Mouse (Mus musculus): Measurements from ENCODE around the gene Fam196b. TPM values are rescaled to one million over a fixed set of nuclear protein-coding genes. Genes with fewer than 3 reads are reported as not detected.

Gene Fam196b
- polyA plus RNA-seq, 1 experiment from 2014 or later, result 0.13 TPM

DNA sequence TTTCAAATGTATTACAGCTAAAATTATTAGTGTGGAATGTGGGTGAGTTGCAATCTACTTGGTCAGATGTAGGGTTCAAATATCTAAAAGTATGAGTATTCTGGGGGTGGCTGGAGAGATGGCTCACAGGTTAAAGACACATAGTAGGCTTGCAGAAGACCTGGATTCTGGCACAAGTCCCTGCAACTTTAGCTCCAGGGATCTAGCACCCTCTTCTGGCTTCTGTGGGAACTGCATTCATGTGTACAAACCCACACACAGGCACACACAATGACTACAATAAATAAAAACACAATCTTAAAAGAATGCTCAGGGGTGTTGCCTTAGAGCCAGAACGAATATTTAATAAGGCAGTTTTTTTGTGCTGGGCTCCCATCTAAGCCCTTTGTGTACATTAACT is 23.3 kb downstream of the Fam196b start:
- Histone ChIP-seq H3K4me2 (no peak overlapping the region), H3K27me3 (no peaks in the 10 kb centered on the region), H3K36me3 (no peaks in the 10 kb centered on the region), H3K9me3 (replicated peaks) (no peaks in the 10 kb centered on the region), H3K4me1 (replicated peaks) (0 out of 2 replicates have a peak, but pooled peaks cover 3% of the 10 kb centered on the region), H3K9ac (no peak overlapping the region), H3K4me3 (no peak overlapping the region), H3K27ac (no peak overlapping the region)
- ATAC-seq (replicated peaks; ENCODE audit: insufficient number of reproducible peaks, insufficient read depth, low FRiP score, low read depth), result no peak
- whole genome bisulfite sequencing, result 74% methylated on average over 1 of the region's 1 CpGs

- H3K4me1 ChIP-seq (replicated peaks), result peaks cover 13% of the 10 kb centered on the region
- no peaks in the 10 kb centered on the region for H3K9me3 ChIP-seq (replicated peaks)
- WGBS, result 52% methylated on average over 5 of the region's 5 CpGs
- no peak overlapping the region for H3K4me3 ChIP-seq
- no peaks in the 10 kb centered on the region for H3K27me3 ChIP-seq
- no peak overlapping the region for H3K9ac ChIP-seq
- H3K27ac ChIP-seq, result no peak overlapping the region
- no peaks in the 10 kb centered on the region for H3K36me3 ChIP-seq
- H3K4me2 ChIP-seq, result no peak overlapping the region
- no peak for ATAC-seq (replicated peaks; ENCODE audit: insufficient number of reproducible peaks, insufficient read depth, low FRiP score, low read depth)
Observed at GRCm38 (mm10) chr11:34339693-34340092, 25.1 kb downstream of the Fam196b start.

DNA sequence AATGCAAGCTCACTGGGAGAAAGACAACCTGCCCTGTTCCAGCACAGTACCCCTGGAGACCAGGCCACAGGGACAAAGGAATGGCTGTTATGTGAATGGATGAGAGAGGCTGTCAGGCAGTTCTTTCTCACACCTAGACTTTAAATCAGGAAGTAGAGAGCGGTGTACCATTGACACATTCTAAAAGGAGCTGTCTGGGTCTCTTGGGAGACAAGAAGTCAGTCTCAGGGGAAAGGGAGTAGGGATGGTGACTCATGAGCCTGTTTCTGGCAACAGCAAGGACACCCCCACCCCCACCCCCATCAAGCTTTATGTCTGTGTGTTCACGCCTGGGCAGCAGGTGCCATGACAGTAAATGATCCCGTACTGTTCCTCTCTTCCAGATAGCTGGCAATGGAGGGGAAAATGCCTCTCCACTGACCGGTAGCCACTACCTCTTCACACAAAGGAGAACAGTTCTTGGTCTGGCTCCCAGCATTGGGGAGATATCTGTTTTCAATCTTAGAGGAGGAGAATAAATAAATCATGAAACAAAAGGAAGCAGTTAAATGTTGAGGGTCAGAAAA is 29.2 kb downstream of the Fam196b start:
- ATAC-seq (replicated peaks; ENCODE audit: insufficient number of reproducible peaks, insufficient read depth, low FRiP score, low read depth), result 0 out of 2 replicates have a peak, but pooled peaks have one; percentile 50
- peaks cover 17% of the 10 kb centered on the region for H3K4me1 ChIP-seq (replicated peaks)
- no peaks in the 10 kb centered on the region for H3K27me3 ChIP-seq
- H3K36me3 ChIP-seq, result no peaks in the 10 kb centered on the region
- H3K27ac ChIP-seq, result peak overlapping the region; percentile 65
- no peak overlapping the region for H3K9ac ChIP-seq
- no peaks in the 10 kb centered on the region for H3K9me3 ChIP-seq (replicated peaks)
- no peak overlapping the region for H3K4me3 ChIP-seq
- H3K4me2 ChIP-seq, result no peak overlapping the region
- WGBS, result 33% methylated on average over 4 of the region's 4 CpGs

DNA sequence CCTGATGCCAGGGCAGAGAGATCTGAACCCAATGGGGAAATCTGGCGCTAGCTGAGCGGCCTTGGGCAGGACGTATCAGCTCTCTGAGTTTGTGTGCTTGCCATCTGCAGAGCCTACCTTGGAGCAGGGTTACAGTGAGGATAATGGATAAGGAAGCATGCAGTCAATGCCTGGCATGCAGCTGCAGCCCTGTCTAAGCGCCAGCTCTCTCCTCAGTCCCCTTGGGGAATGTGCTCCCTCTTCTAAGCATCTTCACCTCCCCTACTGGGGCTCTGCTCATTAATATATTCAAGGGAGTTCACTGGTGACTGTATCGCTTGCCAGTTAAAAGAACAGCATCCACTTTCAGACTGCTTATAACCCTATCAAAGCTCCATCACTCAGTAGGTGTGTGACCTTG is 29.7 kb downstream of the Fam196b start:
- Histone ChIP-seq H3K36me3 (no peaks in the 10 kb centered on the region), H3K9me3 (replicated peaks) (no peaks in the 10 kb centered on the region), H3K4me3 (no peak overlapping the region), H3K27me3 (no peaks in the 10 kb centered on the region), H3K4me2 (no peak overlapping the region), H3K4me1 (replicated peaks) (peaks cover 17% of the 10 kb centered on the region), H3K27ac (peak overlapping the region; percentile 65), H3K9ac (no peak overlapping the region)
- WGBS, result 36% methylated on average over 5 of the region's 5 CpGs
- no peak for ATAC-seq (replicated peaks; ENCODE audit: insufficient number of reproducible peaks, insufficient read depth, low FRiP score, low read depth)

DNA sequence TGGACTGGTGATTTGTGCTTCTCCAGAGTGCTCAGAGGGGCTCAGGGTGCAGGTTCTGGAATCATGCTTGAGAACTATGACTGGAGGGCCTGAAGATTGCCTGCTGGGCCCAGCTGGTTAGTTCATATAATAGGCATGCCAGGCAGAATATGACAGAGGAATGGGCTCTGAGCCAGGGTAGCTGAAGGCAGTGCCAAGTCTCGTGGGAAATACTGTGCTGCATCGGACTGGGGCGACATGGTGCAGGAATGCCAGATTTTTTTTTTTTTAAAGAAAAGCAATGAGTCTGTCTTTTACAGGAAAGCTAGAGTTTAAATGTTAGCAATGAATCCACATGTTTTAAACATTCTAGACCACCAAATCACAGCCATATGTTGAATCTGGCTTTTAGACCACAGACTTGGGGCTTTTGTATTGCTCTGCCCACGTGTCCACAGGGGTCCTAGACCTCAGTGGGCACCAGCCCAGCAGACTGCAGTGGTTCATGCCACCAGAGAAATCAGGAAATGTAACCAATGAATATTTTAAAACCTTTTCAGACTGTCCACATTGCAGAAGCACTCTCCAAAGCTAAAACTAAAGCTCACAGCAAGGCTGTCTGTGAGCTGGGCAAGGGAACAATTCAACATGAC is 33.8 kb downstream of the Fam196b start:
- Histone ChIP-seq H3K9ac (no peak overlapping the region), H3K9me3 (replicated peaks) (no peaks in the 10 kb centered on the region), H3K4me2 (no peak overlapping the region), H3K4me3 (no peak overlapping the region), H3K36me3 (no peaks in the 10 kb centered on the region), H3K4me1 (replicated peaks) (peaks cover 14% of the 10 kb centered on the region), H3K27ac (peak overlapping the region; percentile 24; the same call in 1 of the 2 replicates), H3K27me3 (no peaks in the 10 kb centered on the region)
- 30% methylated on average over 4 of the region's 4 CpGs for WGBS
- ATAC-seq (replicated peaks; ENCODE audit: insufficient number of reproducible peaks, insufficient read depth, low FRiP score, low read depth), result peak; percentile 54; the same call in 1 of the 2 replicates

DNA sequence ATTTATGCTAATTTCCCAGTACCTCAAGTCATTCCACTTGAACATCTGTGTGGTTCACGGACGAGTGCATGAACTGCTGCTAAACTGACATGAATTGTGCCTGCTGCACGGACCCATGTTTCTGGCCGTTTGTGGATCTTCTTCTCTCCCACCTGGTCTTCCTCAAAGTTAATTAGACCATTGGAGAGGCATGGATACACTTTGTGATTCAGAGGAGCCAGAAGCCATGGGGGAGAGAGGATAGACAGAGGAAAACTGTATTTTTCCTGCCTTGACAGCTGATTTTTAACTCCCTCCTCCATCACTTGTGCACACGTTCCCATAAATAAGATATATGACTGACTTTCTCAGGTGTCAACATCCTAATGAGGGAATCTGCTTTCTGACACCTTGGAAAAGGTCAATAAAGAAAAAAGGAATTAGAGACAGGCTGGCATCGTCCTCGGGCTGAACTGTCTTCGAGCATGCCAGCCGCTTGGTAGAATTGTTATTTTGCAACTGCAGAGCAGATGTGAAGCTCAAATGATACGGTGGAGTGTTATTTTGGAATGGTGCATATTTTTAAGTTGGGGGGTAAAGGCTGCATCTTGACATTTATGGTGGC is 34.9 kb downstream of the Fam196b start:
- ATAC-seq (replicated peaks; ENCODE audit: insufficient number of reproducible peaks, insufficient read depth, low FRiP score, low read depth), result no peak
- peak overlapping the region; percentile 24; the same call in 1 of the 2 replicates for H3K27ac ChIP-seq
- H3K4me1 ChIP-seq (replicated peaks), result peaks cover 4% of the 10 kb centered on the region
- no peaks in the 10 kb centered on the region for H3K27me3 ChIP-seq
- H3K9ac ChIP-seq, result no peak overlapping the region
- no peak overlapping the region for H3K4me2 ChIP-seq
- WGBS, result 80% methylated on average over 10 of the region's 10 CpGs
- no peaks in the 10 kb centered on the region for H3K9me3 ChIP-seq (replicated peaks)
- H3K36me3 ChIP-seq, result no peaks in the 10 kb centered on the region
- H3K4me3 ChIP-seq, result no peak overlapping the region

DNA sequence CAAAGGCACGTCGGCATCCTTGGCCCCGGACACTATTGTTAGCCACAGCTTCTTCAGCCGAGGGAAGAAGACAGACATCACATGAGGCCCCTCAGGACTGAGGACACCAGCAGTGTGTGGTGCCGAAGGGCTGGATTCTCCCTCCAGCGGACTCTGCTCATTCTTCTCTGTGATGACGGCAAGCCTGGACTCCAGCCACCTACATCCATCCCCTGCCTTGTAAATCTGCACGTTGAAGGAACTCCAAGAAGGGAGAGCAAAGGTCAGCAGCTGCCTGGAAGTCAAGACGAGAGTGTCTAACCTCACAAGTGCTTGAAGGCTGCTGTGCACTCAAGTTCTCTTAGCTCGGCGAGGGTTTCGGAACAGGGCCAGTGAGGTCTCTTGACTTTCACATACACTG is 40.8 kb downstream of the Fam196b start:
- ATAC-seq (replicated peaks; ENCODE audit: insufficient number of reproducible peaks, insufficient read depth, low FRiP score, low read depth), result no peak
- WGBS, result 59% methylated on average over 12 of the region's 12 CpGs

DNA sequence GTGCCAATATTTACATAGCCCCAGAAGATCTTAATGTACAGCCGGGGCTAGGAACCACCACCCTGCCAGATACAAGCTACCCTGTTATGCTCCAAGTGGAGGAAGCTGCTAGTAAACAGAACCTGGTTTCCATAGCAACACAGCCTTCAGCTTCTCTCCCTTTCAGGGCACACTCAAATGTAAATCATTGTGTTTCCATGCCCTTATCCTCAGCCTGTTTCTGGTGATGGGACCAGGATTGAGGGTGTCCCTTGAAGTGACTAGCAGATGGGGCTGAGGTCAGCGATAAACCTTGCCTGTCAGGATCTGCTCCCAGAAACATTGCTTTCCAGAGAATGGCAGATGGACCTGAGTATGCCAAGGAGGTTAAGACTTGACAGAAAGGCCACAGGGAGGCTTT is 41.5 kb downstream of the Fam196b start:
- ATAC-seq (replicated peaks; ENCODE audit: insufficient number of reproducible peaks, insufficient read depth, low FRiP score, low read depth), result no peak
- H3K4me2 ChIP-seq, result no peak overlapping the region
- no peak overlapping the region for H3K4me3 ChIP-seq
- H3K9ac ChIP-seq, result no peak overlapping the region
- no peaks in the 10 kb centered on the region for H3K27me3 ChIP-seq
- H3K27ac ChIP-seq, result no peak overlapping the region
- no peaks in the 10 kb centered on the region for H3K9me3 ChIP-seq (replicated peaks)
- 59% methylated on average over 2 of the region's 2 CpGs for WGBS
- H3K4me1 ChIP-seq (replicated peaks), result no peaks in the 10 kb centered on the region
- H3K36me3 ChIP-seq, result no peaks in the 10 kb centered on the region

More for the DNA sequence above, 40.8 kb downstream of the Fam196b start:
- H3K9ac ChIP-seq, result no peak overlapping the region
- no peak overlapping the region for H3K4me3 ChIP-seq
- no peak overlapping the region for H3K27ac ChIP-seq
- H3K27me3 ChIP-seq, result no peaks in the 10 kb centered on the region
- no peaks in the 10 kb centered on the region for H3K4me1 ChIP-seq (replicated peaks)
- H3K4me2 ChIP-seq, result no peak overlapping the region
- H3K9me3 ChIP-seq (replicated peaks), result no peaks in the 10 kb centered on the region
- H3K36me3 ChIP-seq, result no peaks in the 10 kb centered on the region

DNA sequence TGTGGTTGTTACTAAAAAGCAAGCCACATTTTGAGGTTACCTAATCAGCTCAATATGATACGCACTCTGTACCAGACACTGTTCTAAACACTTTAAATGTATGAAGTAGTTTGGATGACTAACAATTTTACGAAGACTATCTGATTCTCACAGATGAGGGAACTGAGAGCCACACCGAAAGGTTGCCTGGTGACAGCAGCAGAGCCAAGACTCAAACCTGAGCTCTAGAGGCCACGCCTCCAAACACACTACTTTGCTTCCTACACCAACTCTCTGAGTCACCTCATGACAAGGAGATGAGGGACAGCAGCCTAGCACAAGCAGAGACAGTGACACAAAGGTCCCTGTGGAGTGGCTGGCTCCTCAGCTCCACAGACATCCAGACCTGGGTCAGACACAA is 57.6 kb downstream of the Fam196b start:
- no peak overlapping the region for H3K27ac ChIP-seq
- H3K9me3 ChIP-seq (replicated peaks), result no peaks in the 10 kb centered on the region
- no peak overlapping the region for H3K4me3 ChIP-seq
- H3K4me2 ChIP-seq, result no peak overlapping the region
- WGBS, result 67% methylated on average over 4 of the region's 4 CpGs
- H3K27me3 ChIP-seq, result no peaks in the 10 kb centered on the region
- H3K9ac ChIP-seq, result no peak overlapping the region
- no peaks in the 10 kb centered on the region for H3K4me1 ChIP-seq (replicated peaks)
- no peaks in the 10 kb centered on the region for H3K36me3 ChIP-seq
- no peak for ATAC-seq (replicated peaks; ENCODE audit: insufficient number of reproducible peaks, insufficient read depth, low FRiP score, low read depth)

DNA sequence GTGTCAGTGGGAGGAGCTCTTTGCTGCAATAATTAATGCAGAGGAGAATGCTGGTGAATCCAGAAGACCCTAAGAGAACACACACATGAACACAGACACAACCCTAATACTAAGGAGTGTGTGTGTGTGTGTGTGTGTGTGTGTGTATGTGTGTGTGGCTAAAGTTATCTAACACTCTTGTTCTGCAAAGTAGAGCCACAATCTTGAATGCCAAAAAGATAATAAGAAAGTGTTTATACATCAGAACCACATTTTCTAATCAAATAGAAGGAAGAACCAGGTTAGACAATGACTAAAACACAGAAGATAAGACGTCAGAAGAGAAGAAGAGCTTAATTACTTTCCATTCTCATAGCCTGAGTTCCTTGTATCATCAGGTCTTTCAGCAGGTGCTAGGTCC is 60.9 kb downstream of the Fam196b start:
- Histone ChIP-seq H3K27ac (no peak overlapping the region), H3K9me3 (replicated peaks) (no peaks in the 10 kb centered on the region), H3K36me3 (no peaks in the 10 kb centered on the region), H3K4me2 (no peak overlapping the region), H3K4me3 (no peak overlapping the region), H3K9ac (no peak overlapping the region), H3K4me1 (replicated peaks) (no peaks in the 10 kb centered on the region), H3K27me3 (no peaks in the 10 kb centered on the region)
- WGBS, result 51% methylated on average over 1 of the region's 1 CpGs
- ATAC-seq (replicated peaks; ENCODE audit: insufficient number of reproducible peaks, insufficient read depth, low FRiP score, low read depth), result no peak

- WGBS, result 78% methylated on average over 6 of the region's 6 CpGs
- H3K27ac ChIP-seq, result no peak overlapping the region
- H3K4me2 ChIP-seq, result no peak overlapping the region
- H3K4me3 ChIP-seq, result no peak overlapping the region
- H3K36me3 ChIP-seq, result no peaks in the 10 kb centered on the region
- no peaks in the 10 kb centered on the region for H3K4me1 ChIP-seq (replicated peaks)
- no peak for ATAC-seq (replicated peaks; ENCODE audit: insufficient number of reproducible peaks, insufficient read depth, low FRiP score, low read depth)
- H3K9me3 ChIP-seq (replicated peaks), result no peaks in the 10 kb centered on the region
- H3K27me3 ChIP-seq, result no peaks in the 10 kb centered on the region
- no peak overlapping the region for H3K9ac ChIP-seq
Observed at GRCm38 (mm10) chr11:34377649-34378048, 63.0 kb downstream of the Fam196b start.

DNA sequence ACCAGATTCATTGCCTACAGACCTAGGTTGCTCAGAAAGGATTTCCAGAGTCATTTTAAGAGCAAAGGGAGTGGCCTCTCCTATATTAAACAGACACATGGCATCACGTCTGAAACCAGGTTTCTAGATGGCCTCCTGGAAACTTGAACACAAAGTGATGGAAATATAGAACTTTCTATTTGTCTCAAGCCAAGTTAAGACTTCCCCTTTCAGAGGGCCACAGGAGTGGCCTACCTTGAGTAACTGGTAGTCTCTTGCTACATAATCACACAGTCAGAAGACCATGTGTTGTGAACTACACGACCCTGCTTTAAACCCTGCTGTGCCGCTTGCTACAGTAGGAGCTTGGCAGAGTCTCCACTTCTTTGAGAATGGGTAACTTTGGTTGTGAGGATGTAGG is 68.9 kb downstream of the Fam196b start:
- Histone ChIP-seq H3K4me1 (replicated peaks) (no peaks in the 10 kb centered on the region), H3K27me3 (no peaks in the 10 kb centered on the region), H3K9ac (no peak overlapping the region), H3K4me2 (no peak overlapping the region), H3K4me3 (no peak overlapping the region), H3K9me3 (replicated peaks) (no peaks in the 10 kb centered on the region), H3K36me3 (no peaks in the 10 kb centered on the region), H3K27ac (no peak overlapping the region)
- 84% methylated on average over 3 of the region's 3 CpGs for WGBS
- no peak for ATAC-seq (replicated peaks; ENCODE audit: insufficient number of reproducible peaks, insufficient read depth, low FRiP score, low read depth)
